Mouse (Mus musculus) cerebellum, adult 11-12 months (tissue): ENCODE data around the gene Bcor.

ENCODE experiments used
- DNase-seq: peaks from one replicate; pipeline ENCODE4 v3.0.0; 2022

Gene Bcor

DNA sequence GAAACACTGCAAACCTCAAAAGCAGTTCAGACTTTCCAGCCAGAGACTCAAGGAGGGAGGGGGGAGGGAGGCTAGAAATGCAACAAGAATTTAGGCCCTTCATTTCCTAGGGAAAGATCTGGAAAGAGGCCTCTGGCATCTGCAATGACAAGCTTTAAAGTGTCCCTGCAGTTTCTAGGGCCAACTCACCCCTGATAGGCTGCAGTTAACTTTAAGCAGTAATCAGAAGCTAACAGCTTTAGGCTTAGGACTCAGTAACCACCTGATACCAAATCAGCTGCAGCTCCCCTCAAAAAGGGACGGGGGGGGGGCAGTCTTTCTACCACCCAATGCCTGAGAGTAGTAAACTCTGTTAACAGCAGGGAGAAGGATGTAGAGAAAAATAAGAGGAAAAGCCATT lies 156.6 kb downstream of the Bcor start:
- DNase-seq: no peak

DNA sequence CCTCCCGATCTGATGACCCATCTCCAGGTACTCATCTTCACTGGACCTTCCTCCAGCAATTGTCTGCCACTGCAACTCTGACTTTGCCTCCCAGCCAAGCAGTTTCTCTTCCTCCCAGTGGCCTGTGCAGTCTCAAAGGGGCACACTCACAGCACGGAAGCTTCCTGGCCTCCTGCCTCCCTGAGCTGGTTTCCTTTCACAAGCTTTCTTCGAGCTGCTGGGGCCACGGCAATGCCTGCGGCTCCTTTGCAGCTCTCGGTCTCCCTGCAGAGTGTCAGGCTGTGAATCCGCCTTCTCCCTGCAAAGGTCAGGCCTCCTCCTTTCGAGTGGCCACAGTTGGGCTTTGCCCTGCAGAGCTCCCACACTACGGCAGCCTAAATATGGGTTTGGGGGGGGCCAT lies 157.0 kb downstream of the Bcor start:
- no peak for DNase-seq

DNA sequence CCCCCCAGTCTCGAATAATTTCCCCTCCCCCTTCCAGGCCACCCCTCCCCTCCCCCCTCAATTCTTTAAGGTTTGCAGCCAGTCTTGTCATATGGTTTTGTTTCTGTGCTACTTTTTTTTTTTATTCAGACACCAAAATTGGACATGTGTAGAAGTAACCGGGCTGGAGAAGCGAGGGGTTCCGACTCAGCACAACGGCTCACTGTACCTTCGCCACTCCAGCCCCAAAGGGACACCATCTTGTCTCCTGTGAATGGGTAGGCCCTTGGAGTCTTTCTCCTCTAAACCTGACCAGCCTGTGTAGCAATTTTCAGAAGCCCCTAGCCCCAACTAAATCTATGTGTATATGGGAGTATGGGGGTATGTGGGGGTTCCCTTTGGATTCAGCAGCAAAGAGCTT lies 157.6 kb downstream of the Bcor start:
- no peak for DNase-seq

- no peak for DNase-seq
Observed at GRCm38 (mm10) chrX:12001969-12002368, 158.2 kb downstream of the Bcor start.

DNA sequence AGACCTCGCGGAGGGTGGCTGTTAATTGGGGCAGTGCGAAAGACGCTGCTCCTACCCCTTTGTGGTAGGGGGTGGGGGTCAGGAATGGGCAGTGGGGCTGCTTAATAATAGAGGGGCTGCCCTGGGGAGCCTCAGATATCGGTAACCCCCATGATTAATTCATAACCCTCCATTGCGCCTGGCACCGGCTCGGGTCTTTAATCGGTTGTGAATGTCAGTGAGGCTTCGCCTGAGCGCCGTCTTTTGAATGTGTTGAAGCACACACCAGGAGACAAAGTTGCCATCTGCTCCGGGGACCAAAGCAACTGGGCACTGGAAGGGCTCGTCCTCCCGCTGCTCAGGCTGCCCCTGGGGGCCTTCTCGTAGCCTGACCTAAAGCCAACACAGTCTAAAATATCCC lies 158.8 kb downstream of the Bcor start:
- peak; percentile 20 for DNase-seq

- DNase-seq: no peak
Observed at GRCm38 (mm10) chrX:12000620-12001019, 159.5 kb downstream of the Bcor start.

DNA sequence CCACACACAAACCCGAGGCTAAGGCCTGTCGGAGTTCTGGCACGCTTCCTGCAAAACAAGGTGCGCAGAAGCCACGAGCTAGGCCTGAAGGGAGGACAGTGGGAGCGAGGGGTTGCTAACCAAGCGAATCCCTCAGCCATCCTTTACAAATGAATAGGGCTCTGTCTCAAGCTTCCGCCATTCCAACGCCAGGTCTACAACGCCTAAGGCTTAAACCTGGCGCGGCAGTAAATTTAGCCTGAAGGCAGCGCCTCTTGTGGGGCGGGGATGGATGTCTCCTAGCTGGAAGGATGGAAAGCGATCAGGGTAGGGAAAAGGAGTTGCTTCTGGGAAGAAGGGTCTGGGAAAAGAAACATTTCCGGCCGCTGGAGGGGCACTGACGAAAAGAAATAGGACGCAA lies 160.2 kb downstream of the Bcor start:
- DNase-seq: no peak

GRCm38 (mm10) chrX:11998934-11999336 lies 161.2 kb downstream of the Bcor start:
- DNase-seq: peak; percentile 38

DNA sequence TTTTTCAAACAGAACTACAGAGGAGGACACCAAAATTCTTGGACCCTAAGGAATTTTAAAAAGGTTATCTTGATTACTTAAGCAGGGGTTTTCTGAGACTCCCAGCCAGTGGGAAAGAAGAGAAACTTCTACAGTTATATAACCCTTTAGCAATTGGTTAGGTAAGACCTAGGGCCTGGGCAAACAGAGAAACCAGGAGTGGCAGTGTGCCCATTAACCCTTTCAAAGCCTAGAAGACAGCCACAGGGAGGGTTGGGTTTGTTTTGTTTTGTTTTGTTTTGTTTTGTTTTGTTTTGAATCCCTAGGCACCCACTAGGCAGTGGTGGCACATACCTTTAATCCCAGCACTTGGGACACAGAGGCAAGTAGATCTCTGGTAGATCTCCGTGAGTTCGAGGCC lies 163.3 kb downstream of the Bcor start:
- DNase-seq: no peak

DNA sequence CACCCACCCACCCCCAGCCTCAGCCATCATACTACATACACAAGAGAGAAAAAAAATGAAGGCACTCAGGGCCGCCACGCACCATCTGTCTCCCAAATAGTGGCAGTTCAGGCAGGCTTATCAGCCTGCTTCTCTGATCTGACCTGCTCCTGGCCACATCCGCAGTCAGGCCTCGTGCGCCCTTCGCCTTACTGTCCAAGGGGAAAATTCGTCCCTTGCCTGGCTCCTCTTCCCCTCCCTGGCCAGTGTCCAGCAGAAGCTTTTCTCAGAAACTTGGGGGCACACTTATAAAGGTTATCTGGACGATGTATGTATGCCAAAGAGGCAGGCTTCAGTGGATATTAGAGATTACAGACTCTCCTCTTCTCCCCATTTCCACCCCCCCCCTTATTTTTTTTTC lies 163.7 kb downstream of the Bcor start:
- DNase-seq: no peak

DNA sequence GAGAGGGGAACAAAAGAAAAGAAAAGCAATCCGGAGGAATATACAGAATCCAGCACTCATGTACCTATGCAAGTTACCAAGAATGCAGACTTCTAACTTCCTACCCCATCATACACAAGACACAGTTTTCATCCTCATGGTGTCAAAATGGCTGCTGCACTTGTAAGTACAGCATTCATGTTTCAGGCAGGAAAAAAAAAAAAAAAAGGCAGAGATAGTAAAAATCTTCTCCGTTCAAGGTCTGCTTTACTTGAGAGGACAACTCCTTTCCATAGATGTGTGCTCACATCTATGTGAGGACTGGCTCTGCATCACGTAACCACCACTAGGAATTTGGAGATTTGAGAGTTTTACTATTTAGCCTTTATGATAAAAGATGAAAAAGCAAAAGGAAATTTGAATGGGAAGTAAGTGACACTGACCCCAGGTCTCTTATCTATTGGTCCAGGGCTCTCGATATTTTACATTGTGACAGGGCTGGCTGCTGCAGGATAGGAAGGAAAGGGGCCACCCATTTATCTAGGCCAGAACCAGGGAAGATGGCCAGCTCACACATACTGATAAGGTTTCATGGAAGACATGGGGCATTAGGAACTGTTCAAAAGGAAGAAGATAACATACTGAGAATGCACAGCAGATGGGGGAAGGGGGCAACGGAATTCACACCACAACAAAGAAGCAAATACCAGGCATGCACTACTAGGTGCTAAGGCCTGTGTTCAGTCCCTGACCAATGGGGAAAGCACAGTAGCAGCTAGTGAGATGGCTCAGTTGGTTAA lies 166.3 kb downstream of the Bcor start:
- DNase-seq: no peak

GRCm38 (mm10) chrX:11989471-11989870 lies 170.7 kb downstream of the Bcor start:
- no peak for DNase-seq

GRCm38 (mm10) chrX:11988191-11988896 lies 171.8 kb downstream of the Bcor start:
- no peak for DNase-seq

GRCm38 (mm10) chrX:11987602-11988001 lies 172.6 kb downstream of the Bcor start:
- DNase-seq: no peak
